Mouse (Mus musculus) limb, embryonic 12.5 days (tissue): ENCODE results near the gene Lypd5. TPM values are rescaled to one million over a fixed set of nuclear protein-coding genes. Genes with fewer than 3 reads are reported as not detected.

ENCODE experiments used
- ATAC-seq: fragments of 200-750 bp; cut with Nextera tagmentation; 2 replicates; pipeline ENCODE4 v1.8.0; 2017; ENCODE audit warnings: low read depth, moderate TSS enrichment; ENCODE audit not compliant: insufficient number of reproducible peaks, insufficient read depth, low FRiP score, low TSS enrichment
- H3K27ac ChIP-seq: fragments of 300-500 bp; sonication (generic); 2 replicates; pipeline ENCODE4 v1.5.1; 2016; ENCODE audit warnings: mild to moderate bottlenecking, moderate library complexity
- H3K27me3 ChIP-seq: fragments of 300-500 bp; sonication (generic); 2 replicates; pipeline ENCODE4 v1.6.1; 2016; ENCODE audit warnings: mild to moderate bottlenecking, moderate library complexity
- H3K36me3 ChIP-seq: fragments of 300-500 bp; sonication (generic); 2 replicates; pipeline ENCODE4 v1.6.1; 2016; ENCODE audit warnings: mild to moderate bottlenecking, moderate library complexity
- H3K4me1 ChIP-seq: fragments of 300-500 bp; sonication (generic); replicated peaks from 2 replicates; pipeline ENCODE4 v1.6.1; 2016
- H3K4me2 ChIP-seq: fragments of 300-500 bp; sonication (generic); 2 replicates; pipeline ENCODE4 v1.6.1; 2016; ENCODE audit warnings: mild to moderate bottlenecking, moderate library complexity
- H3K4me3 ChIP-seq: fragments of 300-500 bp; sonication (generic); replicated peaks from 2 replicates; pipeline ENCODE4 v1.5.1; 2016; ENCODE audit warnings: mild to moderate bottlenecking
- H3K9ac ChIP-seq: fragments of 300-500 bp; sonication (generic); replicated peaks from 2 replicates; pipeline ENCODE4 v1.6.1; 2016; ENCODE audit warnings: mild to moderate bottlenecking, moderate library complexity
- H3K9me3 ChIP-seq: fragments of 300-500 bp; sonication (generic); 2 replicates; pipeline ENCODE4 v1.6.1; 2016; ENCODE audit warnings: mild to moderate bottlenecking, moderate library complexity
- WGBS: fragments of 180-500 bp; shearing (Covaris S2); methylation state at CpG from one replicate; pipeline ENCODE4 v1.1.7; 2016; 5-methylcytosine and 5-hydroxymethylcytosine counted together
- polyA plus RNA-seq: library from polyadenylated mRNA; unstranded; fragments of >200 nt; fragmentation: Nextera tagmentation; extraction: Ambion mirVana; gene quantifications from 2 replicates; pipeline ENCODE4 v1.2.1, GENCODE M21; 2016

The Lypd5 gene
- polyA plus RNA-seq, 1 experiment from 2014 or later = not detected

DNA sequence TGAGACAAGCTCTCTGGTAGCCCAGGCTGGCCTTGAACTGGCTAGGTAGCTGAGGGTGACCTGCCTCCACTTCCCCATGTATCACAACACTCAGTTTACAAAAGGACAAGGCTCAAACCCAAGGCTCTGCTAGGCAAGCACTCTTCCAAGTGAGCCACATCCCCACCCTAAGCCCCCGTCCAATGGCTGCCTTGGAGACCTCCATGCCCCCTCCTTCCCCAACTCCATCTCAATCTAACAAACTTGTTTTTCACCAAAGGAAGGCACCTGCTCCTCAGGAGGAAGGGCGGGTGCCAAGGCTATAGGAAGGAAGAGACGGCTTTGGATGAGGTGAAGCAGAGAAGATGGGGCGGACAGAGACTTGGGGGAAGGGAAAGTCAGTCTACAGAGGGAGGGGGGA lies 23.8 kb downstream of the Lypd5 start:
- H3K4me1 ChIP-seq = peaks cover 31% of the 10 kb centered on the region
- no peak overlapping the region for H3K27ac ChIP-seq

DNA sequence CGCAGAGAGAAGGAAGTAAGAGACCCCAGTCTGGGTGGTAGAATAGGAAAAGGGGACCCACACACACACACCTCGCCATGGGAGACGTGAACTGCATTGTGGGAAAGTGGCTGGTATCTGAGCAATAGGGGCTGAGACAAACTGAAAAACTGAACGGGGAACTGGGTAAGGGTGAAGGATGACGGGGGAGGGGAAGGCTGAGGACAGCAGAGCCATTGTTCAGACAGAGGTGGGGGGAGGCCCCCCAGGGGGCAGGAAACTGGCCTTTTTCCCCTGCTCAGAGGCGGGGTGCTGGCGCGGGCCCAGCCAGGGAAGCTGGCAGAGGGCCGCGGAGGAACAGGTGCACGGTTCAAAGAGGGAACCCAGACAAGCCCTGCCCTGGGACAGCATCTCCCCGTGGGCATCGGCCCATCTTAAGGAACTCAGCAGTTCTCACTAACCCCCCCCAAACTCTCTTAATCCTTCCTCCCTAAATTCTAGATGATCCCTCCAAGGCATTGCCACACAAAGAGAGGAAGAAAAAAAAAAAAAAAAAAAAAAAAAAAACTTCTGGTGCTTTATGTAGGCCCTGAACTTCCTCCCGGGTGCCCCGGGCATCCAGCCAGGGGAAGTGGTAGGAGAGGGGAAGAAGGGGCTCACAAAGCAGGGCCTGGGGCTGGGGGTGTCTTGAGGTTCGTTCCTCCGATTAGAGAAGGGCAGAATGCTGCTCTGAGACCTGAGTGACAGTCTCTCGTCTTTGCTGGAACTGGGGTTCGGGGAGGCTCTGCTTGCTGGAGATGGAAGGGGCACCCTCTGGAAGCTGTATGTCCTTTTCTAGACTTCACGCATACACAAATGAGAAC lies 24.8 kb downstream of the Lypd5 start:
- H3K4me3 ChIP-seq = no peak overlapping the region
- no peak overlapping the region for H3K27ac ChIP-seq
- H3K9ac ChIP-seq = no peak overlapping the region
- ATAC-seq = no peak
- H3K36me3 ChIP-seq = no peaks in the 10 kb centered on the region
- 48% methylated on average over 19 of the region's 20 CpGs for WGBS
- H3K4me1 ChIP-seq = peaks cover 40% of the 10 kb centered on the region
- H3K4me2 ChIP-seq = peak overlapping the region; percentile 9; the same call in 1 of the 2 replicates
- H3K27me3 ChIP-seq = peaks cover 21% of the 10 kb centered on the region
- H3K9me3 ChIP-seq = no peaks in the 10 kb centered on the region

More for the DNA sequence above, 23.8 kb downstream of the Lypd5 start:
- WGBS = 67% methylated on average over 4 of the region's 4 CpGs
- no peak overlapping the region for H3K9ac ChIP-seq
- no peaks in the 10 kb centered on the region for H3K9me3 ChIP-seq
- no peak overlapping the region for H3K4me3 ChIP-seq
- H3K27me3 ChIP-seq = peaks cover 21% of the 10 kb centered on the region
- no peak overlapping the region for H3K4me2 ChIP-seq
- H3K36me3 ChIP-seq = no peaks in the 10 kb centered on the region
- ATAC-seq = no peak

DNA sequence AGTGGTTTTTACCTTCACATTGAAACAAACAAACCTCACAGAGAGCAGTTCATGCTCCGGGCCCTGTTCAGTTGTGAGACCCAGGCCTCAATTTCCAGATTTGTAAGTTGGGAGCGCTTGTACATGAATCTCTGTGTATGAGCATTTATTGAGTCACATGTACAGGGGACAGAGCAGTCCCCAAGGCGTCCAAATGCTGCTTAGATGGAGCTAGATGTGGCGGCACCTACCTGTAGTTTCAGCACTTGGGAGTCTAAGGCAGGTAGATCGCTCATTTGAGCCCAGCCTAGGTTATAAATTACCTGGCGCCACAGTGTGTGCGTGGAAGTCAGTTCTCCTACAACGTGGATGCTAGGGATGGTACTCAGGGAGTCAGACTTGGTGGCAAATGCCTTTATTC lies 27.5 kb downstream of the Lypd5 start:
- ATAC-seq = no peak
- peaks cover 11% of the 10 kb centered on the region for H3K27me3 ChIP-seq

DNA sequence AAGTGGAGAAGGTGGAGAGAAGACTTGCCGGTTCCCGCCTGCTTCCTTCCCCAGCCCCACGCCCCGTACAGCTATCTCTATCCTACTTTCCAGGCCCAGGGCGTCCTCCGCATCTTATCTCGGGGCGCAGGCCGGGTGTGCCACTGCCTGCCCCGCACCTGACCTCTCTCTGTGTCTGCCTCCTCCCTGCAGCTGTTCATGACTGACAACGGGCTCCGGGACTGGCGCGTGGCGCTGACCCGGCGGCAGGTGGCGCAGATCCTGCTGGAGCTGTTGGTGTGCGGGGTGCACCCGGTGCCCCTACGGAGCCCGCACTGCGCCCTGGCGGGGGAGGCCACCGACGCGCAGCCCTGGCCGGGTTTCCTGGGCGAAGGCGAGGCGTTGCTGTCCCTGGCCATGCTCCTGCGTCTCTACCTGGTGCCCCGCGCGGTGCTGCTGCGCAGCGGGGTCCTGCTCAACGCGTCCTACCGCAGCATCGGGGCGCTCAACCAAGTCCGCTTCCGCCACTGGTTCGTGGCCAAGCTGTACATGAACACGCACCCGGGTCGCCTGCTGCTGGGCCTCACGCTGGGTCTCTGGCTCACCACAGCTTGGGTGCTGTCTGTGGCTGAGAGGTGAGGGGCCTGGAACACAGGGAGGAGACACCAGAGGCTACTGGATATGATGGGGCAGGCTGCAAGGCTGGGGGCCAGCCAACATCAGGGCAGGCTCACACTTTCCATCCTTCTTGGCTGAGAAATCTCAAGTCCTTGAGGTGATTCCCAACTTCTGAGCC lies 28.3 kb downstream of the Lypd5 start:
- peak overlapping the region; percentile 59 for H3K4me2 ChIP-seq
- H3K4me3 ChIP-seq = peak overlapping the region; percentile 34
- WGBS = 6% methylated on average over 49 of the region's 49 CpGs
- peaks cover 11% of the 10 kb centered on the region for H3K27me3 ChIP-seq
- H3K9me3 ChIP-seq = no peaks in the 10 kb centered on the region
- no peaks in the 10 kb centered on the region for H3K36me3 ChIP-seq
- peaks cover 46% of the 10 kb centered on the region for H3K4me1 ChIP-seq
- peak overlapping the region; percentile 44 for H3K9ac ChIP-seq
- peak overlapping the region; percentile 80 for H3K27ac ChIP-seq
- ATAC-seq = peak; percentile 30; the same call in 1 of the 2 replicates

More for the DNA sequence above, 27.5 kb downstream of the Lypd5 start:
- Histone ChIP-seq H3K9ac (no peak overlapping the region), H3K9me3 (no peaks in the 10 kb centered on the region), H3K4me1 (peaks cover 46% of the 10 kb centered on the region), H3K4me3 (no peak overlapping the region), H3K27ac (no peak overlapping the region), H3K36me3 (no peaks in the 10 kb centered on the region), H3K4me2 (no peak overlapping the region)
- WGBS = 84% methylated on average over 8 of the region's 8 CpGs

DNA sequence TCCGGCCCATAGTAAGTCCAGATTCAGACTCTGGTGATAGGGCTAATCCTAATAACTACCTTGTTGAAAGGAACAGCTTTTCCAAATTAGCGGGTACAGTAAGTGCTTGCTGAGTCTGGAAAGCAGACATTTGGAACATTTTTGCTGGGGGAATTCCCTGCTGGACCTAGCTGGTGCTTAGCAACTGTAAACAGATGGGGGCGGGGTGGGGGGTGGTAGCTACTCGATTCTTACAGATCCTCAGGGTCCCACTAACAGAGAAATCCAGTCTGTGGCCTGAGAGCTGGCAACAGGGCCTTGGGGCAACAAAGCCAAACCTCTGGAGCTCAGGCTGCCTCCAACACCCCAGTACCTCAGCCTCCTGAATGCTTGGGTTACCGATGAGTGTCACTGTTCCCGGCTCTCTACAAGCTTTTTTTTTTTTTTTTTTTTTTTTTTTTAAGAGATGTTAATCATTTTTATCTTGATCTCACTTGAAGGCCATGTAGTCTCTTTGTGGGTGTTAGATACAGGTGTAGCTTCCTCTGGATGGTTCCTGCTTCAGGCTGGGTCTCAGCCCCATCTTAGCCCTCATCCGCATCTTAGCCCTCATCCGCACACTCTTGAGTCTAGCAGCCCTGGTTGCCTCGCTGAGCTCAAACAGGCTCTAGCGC lies 29.2 kb downstream of the Lypd5 start:
- peaks cover 11% of the 10 kb centered on the region for H3K27me3 ChIP-seq
- no peak for ATAC-seq
- H3K4me1 ChIP-seq = peaks cover 45% of the 10 kb centered on the region
- 54% methylated on average over 10 of the region's 10 CpGs for WGBS
- H3K4me3 ChIP-seq = no peak overlapping the region
- H3K36me3 ChIP-seq = no peaks in the 10 kb centered on the region
- H3K9me3 ChIP-seq = no peaks in the 10 kb centered on the region
- H3K9ac ChIP-seq = no peak overlapping the region
- peak overlapping the region; percentile 80; the same call in 1 of the 2 replicates for H3K27ac ChIP-seq
- H3K4me2 ChIP-seq = peak overlapping the region; percentile 59

DNA sequence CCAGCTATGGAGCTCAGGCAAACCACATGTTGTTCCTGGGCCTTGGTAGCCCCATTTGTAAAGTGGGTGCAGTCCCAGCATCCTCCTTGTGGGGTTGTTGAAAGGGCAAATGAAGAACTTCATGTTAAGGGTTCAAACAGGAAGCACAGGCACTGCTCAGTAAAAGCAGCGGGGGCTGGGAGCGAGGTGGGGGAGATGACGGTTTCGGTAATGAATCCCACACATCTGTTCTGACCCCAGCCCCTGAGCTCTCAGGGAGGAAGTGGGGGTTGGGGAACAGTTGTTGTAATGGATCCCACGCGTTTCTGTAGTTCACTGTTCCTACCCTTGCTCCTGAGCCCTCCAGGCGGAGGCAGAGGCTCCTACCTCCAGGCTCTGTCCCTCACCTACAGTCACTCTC lies 30.9 kb downstream of the Lypd5 start:
- Histone ChIP-seq H3K27me3 (peaks cover 7% of the 10 kb centered on the region), H3K4me3 (no peak overlapping the region), H3K9ac (no peak overlapping the region; the same call in 1 of the 2 replicates), H3K4me2 (peak overlapping the region; percentile 24; the same call in 1 of the 2 replicates), H3K36me3 (no peaks in the 10 kb centered on the region), H3K9me3 (no peaks in the 10 kb centered on the region), H3K4me1 (peaks cover 38% of the 10 kb centered on the region), H3K27ac (peak overlapping the region; percentile 75)
- peak; percentile 24; the same call in 1 of the 2 replicates for ATAC-seq
- WGBS = 12% methylated on average over 7 of the region's 7 CpGs

DNA sequence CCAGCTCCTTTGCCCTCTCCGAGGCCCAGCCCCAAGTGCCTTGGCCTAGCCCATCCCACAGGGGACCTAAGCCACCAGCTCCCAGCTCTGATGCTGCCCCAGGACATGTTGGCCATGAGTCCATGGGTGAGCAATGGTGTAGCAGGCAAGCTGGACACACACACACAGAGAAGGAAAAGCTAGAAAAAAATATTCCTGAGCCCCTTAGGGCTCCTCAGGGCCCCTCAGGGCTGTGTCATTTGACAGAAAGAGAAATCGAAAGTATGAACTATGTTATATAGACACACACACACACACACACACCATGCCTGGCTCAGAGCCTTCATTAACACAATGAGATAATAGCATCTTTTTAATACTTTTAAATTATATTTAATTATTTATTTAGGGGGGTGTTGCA lies 31.4 kb downstream of the Lypd5 start:
- H3K4me1 ChIP-seq = peaks cover 38% of the 10 kb centered on the region
- no peaks in the 10 kb centered on the region for H3K9me3 ChIP-seq
- 46% methylated on average over 2 of the region's 2 CpGs for WGBS
- peaks cover 7% of the 10 kb centered on the region for H3K27me3 ChIP-seq
- H3K27ac ChIP-seq = peak overlapping the region; percentile 75
- 0 out of 2 replicates have a peak, but pooled peaks have one; percentile 1 for ATAC-seq
- no peak overlapping the region; the same call in 1 of the 2 replicates for H3K9ac ChIP-seq
- H3K36me3 ChIP-seq = no peaks in the 10 kb centered on the region
- H3K4me2 ChIP-seq = peak overlapping the region; percentile 24; the same call in 1 of the 2 replicates
- no peak overlapping the region for H3K4me3 ChIP-seq

DNA sequence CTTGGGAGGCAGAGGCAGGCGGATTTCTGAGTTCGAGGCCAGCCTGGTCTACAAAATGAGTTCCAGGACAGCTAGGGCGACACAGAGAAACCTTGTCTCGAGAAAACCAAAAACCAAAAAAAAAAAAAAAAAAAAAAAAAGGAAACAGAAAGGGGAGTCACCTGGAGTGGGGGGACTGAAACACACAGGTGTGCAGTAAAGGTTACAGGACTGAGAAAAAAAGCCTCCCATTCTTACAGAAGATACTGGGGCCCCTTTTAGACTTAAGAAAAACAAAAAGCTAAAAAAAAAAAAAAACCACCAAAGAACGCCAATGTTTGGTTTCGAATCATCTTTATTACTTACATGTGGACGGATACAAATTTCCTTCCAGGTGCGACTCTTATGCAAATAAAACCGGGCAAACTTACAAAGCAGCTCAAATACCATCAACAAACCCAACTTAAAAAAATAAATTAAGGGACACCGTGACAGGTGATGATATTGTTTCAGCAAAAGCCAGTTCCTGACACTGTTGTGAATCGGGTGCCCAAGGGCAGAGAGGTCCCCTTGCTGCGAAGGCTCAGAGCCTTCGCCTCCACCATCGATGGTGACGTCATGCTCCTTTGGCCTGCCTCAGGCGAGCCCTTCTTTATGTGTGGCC lies 33.9 kb downstream of the Lypd5 start:
- H3K9ac ChIP-seq = no peak overlapping the region
- H3K4me2 ChIP-seq = no peak overlapping the region
- WGBS = 84% methylated on average over 16 of the region's 16 CpGs
- no peak for ATAC-seq
- H3K27me3 ChIP-seq = no peaks in the 10 kb centered on the region
- H3K9me3 ChIP-seq = no peaks in the 10 kb centered on the region
- peaks cover 27% of the 10 kb centered on the region for H3K4me1 ChIP-seq
- no peaks in the 10 kb centered on the region for H3K36me3 ChIP-seq
- H3K4me3 ChIP-seq = no peak overlapping the region
- H3K27ac ChIP-seq = no peak overlapping the region

DNA sequence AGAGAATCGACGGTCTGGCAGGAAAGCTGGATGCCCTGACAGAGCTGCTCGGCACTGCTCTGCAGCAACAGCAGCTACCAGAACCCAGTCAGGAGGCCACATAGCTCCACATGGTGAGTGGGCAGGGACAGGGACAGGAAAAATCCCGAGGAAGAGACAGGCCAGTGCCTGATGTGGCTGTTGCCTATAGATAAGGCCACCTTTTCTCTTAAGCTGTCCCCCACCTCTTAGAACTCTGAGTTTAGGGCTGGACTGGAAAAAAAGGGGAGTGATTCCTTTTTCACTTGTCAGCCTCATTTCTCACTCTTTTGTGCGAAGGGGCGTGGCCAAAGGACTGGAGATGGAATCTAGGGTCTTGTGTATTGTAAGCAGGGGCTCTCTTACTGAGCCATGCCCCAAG lies 35.1 kb downstream of the Lypd5 start:
- no peak overlapping the region for H3K4me2 ChIP-seq
- 58% methylated on average over 6 of the region's 6 CpGs for WGBS
- no peaks in the 10 kb centered on the region for H3K27me3 ChIP-seq
- H3K36me3 ChIP-seq = no peaks in the 10 kb centered on the region
- ATAC-seq = no peak
- no peak overlapping the region for H3K4me3 ChIP-seq
- H3K27ac ChIP-seq = 0 out of 2 replicates have a peak overlapping the region, but pooled peaks have one; percentile 23
- peaks cover 15% of the 10 kb centered on the region for H3K4me1 ChIP-seq
- no peaks in the 10 kb centered on the region for H3K9me3 ChIP-seq
- no peak overlapping the region for H3K9ac ChIP-seq

DNA sequence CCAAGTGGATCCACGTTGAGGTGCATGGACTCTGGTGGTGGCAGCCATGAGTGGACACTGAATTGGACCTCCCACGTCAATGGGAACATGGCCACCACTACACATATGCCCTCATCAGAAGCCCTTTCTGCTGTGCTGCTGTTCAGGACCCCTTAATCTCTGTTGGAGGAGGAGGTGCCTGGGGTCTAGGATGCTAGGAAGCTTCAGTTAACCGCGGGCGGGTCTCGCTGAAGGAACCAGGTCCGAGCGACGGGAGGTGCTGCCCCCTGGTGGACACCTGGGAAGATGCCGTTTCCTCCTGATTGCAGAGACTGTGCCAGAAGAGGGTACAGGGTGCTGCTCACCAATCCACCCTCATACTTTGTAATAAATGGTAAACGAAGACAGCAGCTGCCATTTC lies 35.8 kb downstream of the Lypd5 start:
- Histone ChIP-seq H3K4me1 (peaks cover 16% of the 10 kb centered on the region), H3K4me2 (peak overlapping the region; percentile 30), H3K4me3 (no peak overlapping the region), H3K9ac (no peak overlapping the region), H3K27ac (no peak overlapping the region), H3K9me3 (no peaks in the 10 kb centered on the region), H3K36me3 (no peaks in the 10 kb centered on the region), H3K27me3 (no peaks in the 10 kb centered on the region)
- WGBS = 8% methylated on average over 11 of the region's 11 CpGs
- no peak for ATAC-seq
